Mouse (Mus musculus): Measurements from ENCODE around the gene Prss50. TPM values are rescaled to one million over a fixed set of nuclear protein-coding genes. Genes with fewer than 3 reads are reported as not detected.

Gene Prss50
- polyA plus RNA-seq, 2 experiments, result 7.9 to 14.9 TPM

DNA sequence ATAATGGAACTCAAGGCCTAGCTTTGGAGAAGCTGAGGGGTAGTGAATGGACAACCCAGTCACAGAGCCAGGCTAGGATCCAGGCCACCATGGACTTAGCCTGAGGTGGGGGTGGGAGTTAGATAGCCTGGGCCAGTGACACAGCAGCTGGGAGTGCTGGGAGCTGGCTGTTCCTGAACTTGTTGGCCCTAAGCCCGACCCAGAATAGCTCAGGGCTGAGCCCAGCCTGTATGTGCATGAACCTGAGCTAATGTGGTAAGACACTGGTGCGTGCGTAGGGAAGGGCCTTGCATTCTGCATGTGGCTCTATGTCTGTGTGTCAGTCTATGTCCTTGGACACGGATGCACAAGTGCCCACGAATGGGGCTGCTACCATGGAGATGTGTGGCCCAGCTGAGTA is 20.1 kb downstream of the Prss50 start:
- ATAC-seq (ENCODE audit: insufficient read depth), result peak; percentile 24; the same call in 1 of the 2 replicates

DNA sequence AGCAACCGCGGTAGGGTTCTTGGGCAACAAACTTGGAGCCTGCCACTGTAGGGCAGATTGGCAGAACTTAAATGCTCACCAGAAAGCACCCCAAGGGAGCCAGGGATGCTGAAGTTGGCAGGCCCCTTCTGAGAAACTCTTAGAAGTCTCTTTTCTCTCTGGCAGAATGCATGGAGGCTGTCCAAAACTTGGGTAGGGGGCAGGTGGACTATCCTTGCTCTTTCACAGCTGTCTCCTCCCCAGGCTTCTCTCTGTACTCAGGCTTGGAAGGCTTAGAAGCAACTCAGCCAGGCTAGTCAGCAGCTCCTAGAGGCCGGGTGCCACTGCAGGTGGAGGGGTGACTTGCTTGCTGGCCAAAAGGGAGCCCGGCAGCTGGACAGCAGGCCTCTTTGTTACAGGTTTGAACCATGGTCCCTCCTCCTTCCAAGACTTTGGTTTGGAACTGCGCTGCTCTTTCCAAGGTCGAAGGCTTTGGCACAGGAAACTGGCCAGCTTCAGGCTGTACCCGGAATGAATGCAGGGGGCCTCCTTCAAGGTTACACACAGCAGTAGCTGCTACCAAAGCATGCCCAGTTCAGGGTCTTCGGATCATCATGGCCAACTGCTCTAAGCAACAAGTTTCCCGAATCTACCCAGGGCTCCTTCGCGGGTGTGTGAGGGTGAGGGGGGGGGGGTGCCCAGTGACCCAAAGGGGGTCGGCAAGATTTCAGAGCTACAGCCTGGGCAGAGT is 21.6 kb downstream of the Prss50 start, which contains the start of gene Als2cl:
Gene Als2cl, plus strand, starts transcription at position 680 of the 730 bp plus-strand sequence.
- peak within 1 kb of the TSS; percentile 49 to 53 for H3K4me3 ChIP-seq (ENCODE audit: insufficient read depth in 1 of 2, low read depth in 2 of 2, low read length in 2 of 2)
- peak within 1 kb of the TSS; percentile 55 for H3K4me2 ChIP-seq (ENCODE audit: low read depth)
- no peaks in the 10 kb centered on the region for H3K9me3 ChIP-seq (ENCODE audit: control insufficient read depth, low read length)
- peaks cover 23% of the 10 kb centered on the region for H3K27me3 ChIP-seq (ENCODE audit: control insufficient read depth, insufficient read depth, low read length)
- no peaks in the 10 kb centered on the region for H3K36me3 ChIP-seq (replicated peaks; ENCODE audit: control insufficient read depth, insufficient read depth, low read depth)
- ATAC-seq (ENCODE audit: insufficient read depth), result no peak
- H3K9ac ChIP-seq (replicated peaks), result no peak within 1 kb of the TSS
- TF ChIP-seq EP300 (IDR thresholded peaks at IDR 0.05; ENCODE audit: low read depth) (no peak), CTCF (IDR thresholded peaks at IDR 0.05; ENCODE audit: low read depth) (no peak)
- DNase-seq (ENCODE audit: low read depth in 3 of 3, low spot score in 3 of 3), result no peak
- H3K27ac ChIP-seq, result no peak within 1 kb of the TSS
- peaks cover 0 to 7% of the 10 kb centered on the region in 2 experiments; a peak in 1 of 4 replicates for H3K4me1 ChIP-seq (replicated peaks; ENCODE audit: control insufficient read depth in 2 of 2, insufficient read depth in 2 of 2, low read length in 1 of 2)
- whole genome bisulfite sequencing (ENCODE audit: insufficient replicate concordance), result 18% methylated on average over 12 of the region's 12 CpGs

More for the DNA sequence above, 20.1 kb downstream of the Prss50 start:
- no peak overlapping the region for H3K27ac ChIP-seq
- H3K4me3 ChIP-seq (ENCODE audit: insufficient read depth in 1 of 2, low read depth in 2 of 2, low read length in 2 of 2), result no peak overlapping the region
- WGBS (ENCODE audit: insufficient replicate concordance), result 55% methylated on average over 5 of the region's 5 CpGs
- no peak overlapping the region for H3K4me2 ChIP-seq (ENCODE audit: low read depth)
- TF ChIP-seq CTCF (IDR thresholded peaks at IDR 0.05; ENCODE audit: low read depth) (no peak), EP300 (IDR thresholded peaks at IDR 0.05; ENCODE audit: low read depth) (no peak)
- H3K9ac ChIP-seq (replicated peaks), result no peak overlapping the region
- H3K27me3 ChIP-seq (ENCODE audit: control insufficient read depth, insufficient read depth, low read length), result peaks cover 35% of the 10 kb centered on the region
- no peak for DNase-seq (ENCODE audit: low read depth in 3 of 3, low spot score in 3 of 3)
- no peaks in the 10 kb centered on the region for H3K9me3 ChIP-seq (ENCODE audit: control insufficient read depth, low read length)
- H3K36me3 ChIP-seq (replicated peaks; ENCODE audit: control insufficient read depth, insufficient read depth, low read depth), result no peaks in the 10 kb centered on the region
- peaks cover 0 to 7% of the 10 kb centered on the region in 2 experiments; a peak in 1 of 4 replicates for H3K4me1 ChIP-seq (replicated peaks; ENCODE audit: control insufficient read depth in 2 of 2, insufficient read depth in 2 of 2, low read length in 1 of 2)

DNA sequence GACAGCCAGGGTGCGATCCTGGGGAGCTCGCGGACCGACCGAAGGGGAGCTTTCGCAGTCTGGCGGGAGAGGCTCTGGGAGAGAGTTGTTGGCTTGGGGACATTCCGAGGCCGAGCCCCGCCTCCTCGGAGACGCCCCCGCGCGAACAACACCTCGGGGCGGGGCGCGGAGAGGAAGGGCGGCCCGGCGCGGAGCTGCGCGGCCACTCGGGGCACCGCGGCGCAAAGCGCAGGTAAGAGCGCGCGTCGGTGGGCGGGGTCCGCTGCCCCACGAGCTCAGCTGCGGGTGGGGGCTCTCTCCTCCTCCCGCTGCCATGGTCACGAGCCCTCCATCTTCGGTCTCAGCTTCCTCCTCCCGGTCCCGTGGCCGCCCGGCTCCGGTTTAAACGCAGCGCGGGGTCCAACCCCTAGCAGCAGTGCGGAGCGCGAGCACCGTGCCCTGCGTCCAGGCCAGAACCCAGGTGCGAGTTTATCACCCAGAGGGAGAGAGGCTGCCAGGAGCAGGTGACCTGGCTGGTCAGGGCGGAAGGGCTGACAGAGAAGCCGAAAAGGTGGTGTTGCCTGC is 22.3 kb downstream of the Prss50 start, which contains the start of gene Tmie:
Gene Tmie, minus strand, starts transcription at position 116 of the 564 bp plus-strand sequence.
- under 1% methylated on average over 47 of the region's 57 CpGs for WGBS (ENCODE audit: insufficient replicate concordance)
- Histone ChIP-seq H3K9ac (replicated peaks) (no peak within 1 kb of the TSS), H3K36me3 (replicated peaks; ENCODE audit: control insufficient read depth, insufficient read depth, low read depth) (no peaks in the 10 kb centered on the region), H3K27me3 (ENCODE audit: control insufficient read depth, insufficient read depth, low read length) (peaks cover 22% of the 10 kb centered on the region), H3K9me3 (ENCODE audit: control insufficient read depth, low read length) (no peaks in the 10 kb centered on the region), H3K4me3 (ENCODE audit: insufficient read depth in 1 of 2, low read depth in 2 of 2, low read length in 2 of 2) (peak within 1 kb of the TSS; percentile 49 to 53), H3K4me2 (ENCODE audit: low read depth) (peak within 1 kb of the TSS; percentile 55), H3K27ac (no peak within 1 kb of the TSS), H3K4me1 (replicated peaks; ENCODE audit: control insufficient read depth in 2 of 2, insufficient read depth in 2 of 2, low read length in 1 of 2) (peaks cover 0 to 5% of the 10 kb centered on the region in 2 experiments; a peak in 1 of 4 replicates)
- TF ChIP-seq CTCF (IDR thresholded peaks at IDR 0.05; ENCODE audit: low read depth) (no peak), EP300 (IDR thresholded peaks at IDR 0.05; ENCODE audit: low read depth) (no peak)
- ATAC-seq (ENCODE audit: insufficient read depth) (peak; percentile 39; the same call in 1 of the 2 replicates), DNase-seq (ENCODE audit: low read depth in 3 of 3, low spot score in 3 of 3) (no peak)

DNA sequence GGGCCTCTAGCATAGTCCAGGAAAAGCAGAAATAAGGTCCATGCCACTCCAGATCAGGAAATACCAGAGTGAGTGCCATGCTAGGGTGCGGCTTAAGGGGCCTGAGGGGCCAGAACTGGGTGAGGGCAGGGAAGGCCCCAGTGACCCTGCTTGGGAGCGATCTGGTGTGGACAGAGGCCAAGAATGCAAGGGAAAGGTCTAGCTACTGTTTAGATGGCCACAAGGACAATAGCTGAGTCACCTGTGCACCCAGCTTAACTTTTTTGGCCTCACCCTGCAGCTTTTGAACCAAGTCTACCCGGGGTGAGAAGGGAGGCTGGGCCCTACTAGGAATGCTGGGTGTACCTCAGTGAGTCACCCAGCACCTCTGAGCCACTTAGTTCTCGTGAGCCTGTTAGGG is 23.0 kb downstream of the Prss50 start:
- H3K36me3 ChIP-seq (replicated peaks; ENCODE audit: control insufficient read depth, insufficient read depth, low read depth), result no peaks in the 10 kb centered on the region
- peaks cover 0 to 5% of the 10 kb centered on the region in 2 experiments; a peak in 1 of 4 replicates for H3K4me1 ChIP-seq (replicated peaks; ENCODE audit: control insufficient read depth in 2 of 2, insufficient read depth in 2 of 2, low read length in 1 of 2)
- no peak for DNase-seq (ENCODE audit: low read depth in 3 of 3, low spot score in 3 of 3)
- peaks cover 22% of the 10 kb centered on the region for H3K27me3 ChIP-seq (ENCODE audit: control insufficient read depth, insufficient read depth, low read length)
- no peak overlapping the region for H3K27ac ChIP-seq
- no peak overlapping the region for H3K9ac ChIP-seq (replicated peaks)
- H3K9me3 ChIP-seq (ENCODE audit: control insufficient read depth, low read length), result no peaks in the 10 kb centered on the region
- WGBS (ENCODE audit: insufficient replicate concordance), result 47% methylated on average over 4 of the region's 4 CpGs
- TF ChIP-seq CTCF (IDR thresholded peaks at IDR 0.05; ENCODE audit: low read depth) (no peak), EP300 (IDR thresholded peaks at IDR 0.05; ENCODE audit: low read depth) (no peak)
- H3K4me2 ChIP-seq (ENCODE audit: low read depth), result peak overlapping the region; percentile 55
- peak overlapping the region; percentile 49 to 53; a peak in 3 of 4 replicates for H3K4me3 ChIP-seq (ENCODE audit: insufficient read depth in 1 of 2, low read depth in 2 of 2, low read length in 2 of 2)
- no peak for ATAC-seq (ENCODE audit: insufficient read depth)

DNA sequence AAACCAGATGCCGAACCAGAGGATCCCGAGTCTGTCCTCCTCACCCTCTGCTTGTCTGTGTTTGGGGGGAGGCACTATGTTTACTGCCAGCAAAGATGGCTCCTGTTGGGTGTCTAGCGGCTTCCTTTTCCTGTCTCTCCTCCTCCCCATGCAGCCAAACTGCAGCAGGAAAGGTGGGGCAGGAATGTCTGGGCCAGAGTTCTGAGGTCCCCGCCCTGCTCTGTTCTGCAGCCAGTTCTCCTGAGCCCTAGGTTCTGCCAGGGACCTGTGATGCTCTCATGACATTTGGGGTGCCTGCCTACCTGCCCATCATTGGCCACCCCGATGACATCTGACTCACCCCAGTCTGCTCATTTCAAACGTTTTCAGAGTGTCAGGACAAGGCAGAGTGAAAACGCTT is 24.2 kb downstream of the Prss50 start:
- ATAC-seq (ENCODE audit: insufficient read depth) (no peak), DNase-seq (ENCODE audit: low read depth in 3 of 3, low spot score in 3 of 3) (no peak)
- H3K27ac ChIP-seq, result no peak overlapping the region
- H3K4me3 ChIP-seq (ENCODE audit: insufficient read depth in 1 of 2, low read depth in 2 of 2, low read length in 2 of 2), result no peak overlapping the region
- H3K4me1 ChIP-seq (replicated peaks; ENCODE audit: control insufficient read depth in 2 of 2, insufficient read depth in 2 of 2, low read length in 1 of 2), result peaks cover 0 to 5% of the 10 kb centered on the region in 2 experiments; a peak in 1 of 4 replicates
- TF ChIP-seq EP300 (IDR thresholded peaks at IDR 0.05; ENCODE audit: low read depth) (no peak), CTCF (IDR thresholded peaks at IDR 0.05; ENCODE audit: low read depth) (no peak)
- H3K4me2 ChIP-seq (ENCODE audit: low read depth), result no peak overlapping the region
- no peak overlapping the region for H3K9ac ChIP-seq (replicated peaks)
- H3K9me3 ChIP-seq (ENCODE audit: control insufficient read depth, low read length), result no peaks in the 10 kb centered on the region
- H3K27me3 ChIP-seq (ENCODE audit: control insufficient read depth, insufficient read depth, low read length), result peaks cover 22% of the 10 kb centered on the region
- WGBS (ENCODE audit: insufficient replicate concordance), result 49% methylated on average over 7 of the region's 7 CpGs
- no peaks in the 10 kb centered on the region for H3K36me3 ChIP-seq (replicated peaks; ENCODE audit: control insufficient read depth, insufficient read depth, low read depth)
